Mouse (Mus musculus): Measurements from ENCODE around the gene Slc6a16. TPM values are rescaled to one million over a fixed set of nuclear protein-coding genes. Genes with fewer than 3 reads are reported as not detected.

Slc6a16 gene
- total RNA-seq, 1 experiment from 2014 or later: not detected

DNA sequence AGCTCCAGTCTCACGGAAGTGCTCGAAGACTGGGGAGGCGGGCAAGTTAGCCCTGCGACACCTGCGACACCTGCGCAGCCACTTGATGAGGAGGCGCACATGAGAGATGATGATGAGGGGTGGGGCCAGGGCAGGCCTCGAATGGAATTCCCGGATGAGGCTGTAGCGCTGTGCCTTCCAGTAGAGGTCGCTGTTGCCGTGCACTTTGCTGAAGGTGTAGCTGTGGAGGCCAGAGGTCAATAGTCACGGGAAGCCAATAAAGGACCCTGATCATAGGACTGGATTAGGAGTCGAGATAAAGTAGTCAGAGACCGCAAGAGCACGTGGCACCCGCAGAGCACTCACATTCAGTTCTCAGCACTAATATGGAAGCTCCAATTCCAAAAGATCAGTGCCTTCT, 64.4 kb downstream of the Slc6a16 start:
- ATAC-seq (replicated peaks; ENCODE audit: low read depth, poor library complexity, severe bottlenecking): peak; percentile 59

DNA sequence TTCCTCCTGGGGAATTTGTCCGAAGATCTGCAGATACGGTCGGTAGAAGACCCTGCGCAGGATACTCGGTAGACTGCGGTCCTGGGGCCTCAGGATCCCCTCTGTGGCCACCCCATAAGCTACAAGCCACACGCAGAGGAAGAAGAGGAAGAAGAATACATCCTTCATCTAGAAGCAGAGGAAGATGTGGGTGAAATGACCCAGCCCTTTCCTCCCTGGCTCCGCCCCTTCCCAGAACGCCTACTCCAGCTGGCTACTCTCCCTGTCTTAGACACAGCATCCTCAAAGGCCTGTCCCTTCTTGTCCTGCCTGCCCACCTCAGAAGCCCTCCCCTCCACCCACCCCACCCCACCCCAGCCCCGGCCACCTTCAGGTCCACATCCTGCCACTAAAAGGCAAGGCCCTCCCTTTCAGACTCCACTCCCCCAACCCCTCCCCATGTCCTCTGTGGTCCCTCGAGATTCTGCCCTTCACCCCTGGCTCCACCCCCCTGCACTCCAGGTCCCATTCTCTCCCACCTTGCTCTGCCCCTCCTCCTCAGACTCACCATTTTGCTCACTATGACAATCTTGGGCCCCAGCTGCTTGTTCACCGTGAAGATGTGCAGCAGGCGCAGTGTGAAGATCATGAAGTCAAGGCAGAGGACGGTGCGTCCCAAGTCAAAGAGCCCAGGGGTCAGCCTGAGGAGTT, 67.8 kb downstream of the Slc6a16 start:
- peak; percentile 56 for ATAC-seq (replicated peaks; ENCODE audit: low read depth, poor library complexity, severe bottlenecking)

DNA sequence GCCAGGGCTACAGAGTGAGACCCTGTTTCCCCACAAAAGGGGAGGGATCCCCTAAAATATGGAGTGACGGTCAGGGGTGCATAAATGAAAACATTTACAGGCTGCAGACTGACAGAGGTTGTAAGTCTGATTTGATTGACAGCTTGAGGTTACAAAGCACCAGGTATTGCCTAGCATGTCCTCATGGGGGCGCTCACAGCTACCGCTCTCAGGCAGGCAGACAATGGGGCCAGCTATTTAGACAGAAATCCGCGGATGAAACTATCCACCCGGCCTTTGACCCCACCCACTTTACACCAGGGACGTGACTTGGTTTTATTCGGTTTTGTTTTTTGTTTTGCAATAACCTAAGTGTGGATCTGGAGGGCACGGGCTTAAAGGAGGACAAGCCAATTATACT, 68.6 kb downstream of the Slc6a16 start:
- peak; percentile 53 for ATAC-seq (replicated peaks; ENCODE audit: low read depth, poor library complexity, severe bottlenecking)

DNA sequence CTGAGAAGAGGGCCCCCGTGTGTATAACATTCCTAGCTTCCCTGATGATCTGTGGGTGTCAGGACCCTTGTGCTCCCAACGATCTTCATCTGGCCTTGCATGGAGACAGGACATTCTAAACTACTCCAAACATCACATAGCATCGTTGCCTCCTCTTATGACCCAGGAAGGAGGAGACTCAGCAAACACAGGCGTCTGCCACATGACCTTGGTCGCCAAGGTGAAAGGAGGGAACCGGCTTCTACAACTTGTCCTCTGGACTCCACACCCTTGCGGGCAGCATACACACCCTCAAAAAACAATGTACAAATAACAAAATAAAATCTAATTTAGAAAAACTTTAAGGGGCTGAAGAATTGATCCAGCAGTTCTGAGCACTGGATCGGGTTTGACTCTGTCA, 71.1 kb downstream of the Slc6a16 start:
- ATAC-seq (replicated peaks; ENCODE audit: low read depth, poor library complexity, severe bottlenecking): no peak

DNA sequence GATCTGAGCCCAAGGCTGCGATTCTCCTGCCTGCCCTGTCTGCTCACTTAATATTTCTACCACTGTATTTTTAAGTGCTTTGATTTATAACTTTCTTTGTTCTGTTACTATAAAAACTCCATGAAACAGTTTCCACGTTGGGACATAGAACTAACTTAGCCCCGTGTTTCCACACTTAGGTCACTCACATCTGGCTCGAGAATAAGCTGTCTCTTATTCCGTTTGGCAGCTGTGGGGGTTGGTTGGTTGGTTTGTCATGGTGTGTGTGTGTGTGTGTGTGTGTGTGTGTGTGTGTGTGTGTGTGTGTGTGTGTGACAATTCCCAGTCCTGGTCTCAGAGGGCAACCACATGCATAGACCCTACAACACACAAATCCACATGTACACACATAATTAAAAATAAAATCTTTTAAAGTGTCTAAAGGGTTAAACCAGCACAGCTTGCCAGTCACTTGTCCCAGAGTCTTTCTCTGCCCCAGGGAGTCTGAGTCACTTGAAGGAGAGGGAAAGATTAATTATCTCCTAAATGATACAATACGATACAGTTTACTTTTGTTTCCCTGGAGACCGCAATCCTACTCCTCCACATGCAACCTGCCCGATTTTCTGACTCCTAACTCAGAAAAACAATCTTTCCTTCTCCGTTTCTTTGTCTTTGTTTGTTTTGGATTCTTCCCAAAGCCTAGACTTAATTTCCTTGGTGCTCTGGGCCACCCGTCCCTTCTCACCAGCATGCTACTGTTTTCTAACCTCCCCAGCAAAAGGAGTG, 72.0 kb downstream of the Slc6a16 start:
- no peak for ATAC-seq (replicated peaks; ENCODE audit: low read depth, poor library complexity, severe bottlenecking)

DNA sequence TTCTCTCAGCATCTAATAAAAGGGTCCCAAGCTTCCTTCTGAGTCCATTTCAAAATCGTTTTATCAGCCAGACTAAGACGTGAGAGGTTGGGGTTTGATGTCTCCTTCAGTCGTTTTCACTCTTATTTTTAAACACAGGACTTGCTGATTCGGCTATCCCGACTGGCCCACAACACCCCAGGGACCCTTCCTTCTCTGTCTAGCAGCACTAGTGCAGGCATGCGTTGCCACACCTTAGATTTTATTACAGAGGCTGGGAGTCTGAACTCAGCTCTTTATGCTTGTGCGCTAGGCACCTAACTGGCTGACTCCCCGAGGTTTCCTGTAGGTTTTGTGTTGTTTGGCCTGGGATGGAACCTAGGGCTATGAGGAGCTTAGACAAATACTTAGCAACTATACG, 72.6 kb downstream of the Slc6a16 start:
- no peak for ATAC-seq (replicated peaks; ENCODE audit: low read depth, poor library complexity, severe bottlenecking)

DNA sequence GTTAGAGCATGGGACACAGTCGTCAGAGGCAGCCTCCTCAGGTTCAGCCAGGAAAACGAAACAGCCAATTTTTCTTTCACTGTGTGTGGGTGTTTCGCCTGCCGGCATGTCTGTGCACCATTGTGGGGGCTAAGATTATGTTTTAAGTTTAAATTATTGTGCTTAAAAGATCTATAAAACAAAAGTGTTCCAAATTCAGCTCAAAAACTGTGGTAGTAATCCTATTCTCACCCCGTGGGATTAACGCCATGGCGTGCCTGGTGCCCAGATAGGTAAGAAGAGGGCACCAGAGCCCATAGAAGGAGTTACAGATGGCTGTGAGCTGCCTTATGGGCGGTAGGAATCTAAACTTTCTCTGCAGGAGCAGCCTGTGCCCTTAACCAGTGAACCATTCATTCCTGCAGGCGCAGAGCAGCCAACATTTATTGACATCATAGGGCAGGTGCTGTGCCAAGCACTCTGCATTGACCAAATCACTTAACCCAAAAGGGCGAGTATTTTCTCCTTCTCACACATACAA, 74.4 kb downstream of the Slc6a16 start:
- no peak for ATAC-seq (replicated peaks; ENCODE audit: low read depth, poor library complexity, severe bottlenecking)

DNA sequence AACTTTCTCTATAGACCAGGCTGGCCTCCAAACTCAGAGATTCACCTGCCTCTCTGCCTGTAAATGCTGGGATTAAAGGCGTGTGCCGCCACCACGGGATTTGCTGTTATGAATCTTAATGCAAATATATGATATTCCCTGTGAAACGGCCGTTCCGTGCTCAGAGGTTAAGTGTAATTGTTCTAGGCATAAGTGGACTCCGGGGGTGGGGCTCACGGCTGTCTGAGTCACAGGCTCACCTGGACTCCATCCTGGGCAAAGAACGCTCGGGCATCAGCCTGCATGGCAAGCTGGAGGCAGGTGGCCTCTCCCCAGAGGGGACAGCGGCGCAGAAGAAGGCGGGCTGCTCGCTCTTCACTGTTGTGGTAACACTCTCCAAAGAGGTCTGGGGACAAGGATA, 75.7 kb downstream of the Slc6a16 start:
- no peak for ATAC-seq (replicated peaks; ENCODE audit: low read depth, poor library complexity, severe bottlenecking)

DNA sequence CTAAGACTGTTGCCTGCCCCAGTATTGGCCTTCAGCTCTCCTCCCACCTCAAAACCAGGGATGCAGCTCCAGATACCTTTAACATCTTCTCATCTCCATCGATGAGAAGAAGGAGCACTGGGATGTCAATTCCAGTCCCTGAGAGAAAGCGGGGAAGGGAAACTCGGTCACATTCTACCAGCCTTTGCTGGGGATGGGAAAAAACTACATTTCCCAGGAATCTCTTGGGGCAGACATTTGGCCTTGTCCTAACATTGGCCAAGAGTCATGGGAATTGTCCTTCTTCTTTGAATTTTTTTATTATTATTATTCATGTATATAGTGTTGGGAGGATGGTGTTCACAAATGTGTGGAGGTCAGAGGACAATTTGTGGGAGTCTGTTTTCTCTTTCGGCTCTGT, 81.4 kb downstream of the Slc6a16 start:
- ATAC-seq (replicated peaks; ENCODE audit: low read depth, poor library complexity, severe bottlenecking): no peak

Other genes starting within 250 kb of the Slc6a16 start
- 92.9 and 129 TPM in 2 replicates for gene Irf3, start 243.4 kb upstream of the Slc6a16 start, total RNA-seq (2017)
- 29.5 and 33.8 TPM in 2 replicates for gene Bcl2l12, start 242.4 kb upstream of the Slc6a16 start, total RNA-seq (2017)
- 9.6 and 17.0 TPM in 2 replicates for gene Scaf1, start 224.7 kb upstream of the Slc6a16 start, total RNA-seq (2017)
- 1.1 TPM in 1 of 2 replicates, not detected in the other for gene Rras, start 223.1 kb upstream of the Slc6a16 start, total RNA-seq (2017)
- gene Prr12, start 188.2 kb upstream of the Slc6a16 start, total RNA-seq (2017): 2.2 and 7.5 TPM in 2 replicates
- 66.0 and 71.2 TPM in 2 replicates for gene Nosip, start 178.7 kb upstream of the Slc6a16 start, total RNA-seq (2017)
- 3.4 and 3.8 TPM in 2 replicates for gene Prrg2, start 178.4 kb upstream of the Slc6a16 start, total RNA-seq (2017)
- gene Rcn3, start 148.9 kb upstream of the Slc6a16 start, total RNA-seq (2017): 23.2 and 37.1 TPM in 2 replicates
- 4.0 and 4.7 TPM in 2 replicates for gene Fcgrt, start 137.2 kb upstream of the Slc6a16 start, total RNA-seq (2017)
- gene Rps11, start 116.6 kb upstream of the Slc6a16 start, total RNA-seq (2017): 1,473 and 1,910 TPM in 2 replicates
- gene Rpl13a, start 112.3 kb upstream of the Slc6a16 start, total RNA-seq (2017): 3,242 and 3,932 TPM in 2 replicates
- not detected in 2 replicates for gene Gm45713, start 104.9 kb upstream of the Slc6a16 start, total RNA-seq (2017)
- 5.8 and 13.0 TPM in 2 replicates for gene Flt3l, start 104.7 kb upstream of the Slc6a16 start, total RNA-seq (2017)
- 35.2 and 59.8 TPM in 2 replicates for gene Pih1d1, start 86.8 kb upstream of the Slc6a16 start, total RNA-seq (2017)
- 32.2 and 37.9 TPM in 2 replicates for gene Aldh16a1, start 86.5 kb upstream of the Slc6a16 start, total RNA-seq (2017)
- gene Slc17a7, start 77.1 kb upstream of the Slc6a16 start, total RNA-seq (2017): not detected in 2 replicates
- not detected in 2 replicates for gene Gfy, start 61.5 kb upstream of the Slc6a16 start, total RNA-seq (2017)
- not detected in 2 replicates for gene Pth2, start 60.1 kb upstream of the Slc6a16 start, total RNA-seq (2017)
- gene Ccdc155, start 36.2 kb upstream of the Slc6a16 start, total RNA-seq (2017): 0.18 and 2.0 TPM in 2 replicates
- 6.7 and 17.4 TPM in 2 replicates for gene Dkkl1, start 28.9 kb upstream of the Slc6a16 start, total RNA-seq (2017)
- 0.55 and 0.87 TPM in 2 replicates for gene Tead2, start 25.3 kb upstream of the Slc6a16 start, total RNA-seq (2017)
- gene Cd37, start 2.0 kb upstream of the Slc6a16 start, total RNA-seq (2017): 28.9 and 41.4 TPM in 2 replicates
- not detected in 2 replicates for gene Slc6a21, start 36.4 kb downstream of the Slc6a16 start, total RNA-seq (2017)
- 3.1 and 3.4 TPM in 2 replicates for gene Trpm4, start 92.7 kb downstream of the Slc6a16 start, total RNA-seq (2017)
- gene Hrc, start 94.2 kb downstream of the Slc6a16 start, total RNA-seq (2017): 0.41 TPM in 1 of 2 replicates, not detected in the other
- not detected in 2 replicates for gene Ppfia3, start 125.9 kb downstream of the Slc6a16 start, total RNA-seq (2017)
- 1.9 TPM in 1 of 2 replicates, not detected in the other for gene Lin7b, start 129.5 kb downstream of the Slc6a16 start, total RNA-seq (2017)
- gene Snrnp70, start 154.7 kb downstream of the Slc6a16 start, total RNA-seq (2017): 451 and 564 TPM in 2 replicates
- gene Kcna7, start 164.6 kb downstream of the Slc6a16 start, total RNA-seq (2017): not detected in 2 replicates
- gene Ntf5, start 172.6 kb downstream of the Slc6a16 start, total RNA-seq (2017): not detected in 2 replicates
- not detected in 2 replicates for gene Lhb, start 179.7 kb downstream of the Slc6a16 start, total RNA-seq (2017)
- 6.2 and 7.5 TPM in 2 replicates for gene Gys1, start 193.8 kb downstream of the Slc6a16 start, total RNA-seq (2017)
- 149 and 177 TPM in 2 replicates for gene Ruvbl2, start 197.0 kb downstream of the Slc6a16 start, total RNA-seq (2017)
- 650 and 699 TPM in 2 replicates for gene Ftl1, start 218.8 kb downstream of the Slc6a16 start, total RNA-seq (2017)
- 34.0 and 35.6 TPM in 2 replicates for gene Bax, start 225.8 kb downstream of the Slc6a16 start, total RNA-seq (2017)
- not detected in 2 replicates for gene Tulp2, start 240.8 kb downstream of the Slc6a16 start, total RNA-seq (2017)
- not detected in 2 replicates for gene Gm45808, start 245.7 kb downstream of the Slc6a16 start, total RNA-seq (2017)
- gene Dhdh, start 247.7 kb downstream of the Slc6a16 start, total RNA-seq (2017): 11.8 and 13.4 TPM in 2 replicates

All from common myeloid progenitor, adult 5-6 weeks (primary cell).